Comparison of ENCODE assay signal across 22 mouse cellular contexts in genomic region chr10:111097245-111097644, GRCm38 (mm10).
DNase-seq lines count a peak whose midpoint lies in the region; ATAC-seq and TF ChIP-seq lines count a peak whose summit lies in the region.
"Had no signal": no experiment of that assay in that cellular context is flagged by ENCODE, and none has a peak within 500 bp of the region (broad histone marks: within the 10 kb centered on the region; RNA-seq: fewer than 3 reads in every experiment).

No protein-coding gene starts in this region.

- H3K27ac ChIP-seq in forebrain, embryonic 14.5 days (ENCODE audit: low read depth, low read length) = no peak overlapping the region
- H3K27ac ChIP-seq in forebrain, embryonic 12.5 days = no peak overlapping the region
- no peak overlapping the region for H3K27ac ChIP-seq in hindbrain, embryonic 14.5 days
- no peak overlapping the region for H3K27ac ChIP-seq in hindbrain, embryonic 10.5 days
- H3K27ac ChIP-seq in forebrain, postnatal 0 days (ENCODE audit: low read depth, low read length) = no peak overlapping the region
- H3K27ac ChIP-seq: embryonic facial prominence, embryonic 15.5 days; gastrocnemius, adult 2 months; hindbrain, embryonic 15.5 days had no signal

- no peak for TF ChIP-seq POLR2A in brain, embryonic 14.5 days (IDR thresholded peaks at IDR 0.05; ENCODE audit: borderline replicate concordance, extremely low read depth, insufficient read depth, insufficient read length, poor library complexity, severe bottlenecking)

- no peak for TF ChIP-seq CTCF in brain, embryonic 14.5 days (IDR thresholded peaks at IDR 0.05; ENCODE audit: borderline replicate concordance, extremely low read depth, insufficient read depth, insufficient read length)
- no peak for TF ChIP-seq CTCF in forebrain, postnatal 0 days (IDR thresholded peaks at IDR 0.05; ENCODE audit: low read depth)

- intact Hi-C loops in left cerebral cortex, postnatal 25 days (cut with DNase I) = no loop called here

- H3K9ac ChIP-seq in forebrain, embryonic 14.5 days (ENCODE audit: low read length) = no peak overlapping the region
- no peak overlapping the region for H3K9ac ChIP-seq in forebrain, embryonic 12.5 days
- no peak overlapping the region for H3K9ac ChIP-seq in hindbrain, embryonic 14.5 days
- H3K9ac ChIP-seq in forebrain, postnatal 0 days = no peak overlapping the region
- H3K9ac ChIP-seq: embryonic facial prominence, embryonic 15.5 days; heart, embryonic 12.5 days; hindbrain, embryonic 15.5 days had no signal

- peaks cover 14% of the 10 kb centered on the region for H3K4me1 ChIP-seq in forebrain, embryonic 14.5 days (ENCODE audit: control insufficient read depth, insufficient read depth, low read length)
- peaks cover 23% of the 10 kb centered on the region for H3K4me1 ChIP-seq in forebrain, embryonic 12.5 days
- peaks cover 12% of the 10 kb centered on the region for H3K4me1 ChIP-seq in hindbrain, embryonic 14.5 days (replicated peaks; ENCODE audit: control insufficient read depth, insufficient read depth, low read length)
- H3K4me1 ChIP-seq in hindbrain, embryonic 10.5 days (replicated peaks) = peaks cover 24% of the 10 kb centered on the region
- peaks cover 7% of the 10 kb centered on the region for H3K4me1 ChIP-seq in forebrain, postnatal 0 days (ENCODE audit: insufficient read depth)

- no peak overlapping the region for H3K4me2 ChIP-seq in forebrain, embryonic 14.5 days (ENCODE audit: low read length)
- no peak overlapping the region for H3K4me2 ChIP-seq in forebrain, embryonic 12.5 days
- H3K4me2 ChIP-seq in hindbrain, embryonic 14.5 days (replicated peaks) = no peak overlapping the region
- H3K4me2 ChIP-seq in forebrain, postnatal 0 days (ENCODE audit: low read depth) = no peak overlapping the region
- H3K4me2 ChIP-seq: embryonic facial prominence, embryonic 15.5 days; heart, embryonic 12.5 days; hindbrain, embryonic 15.5 days had no signal

- peak; percentile 40; the same call in 1 of the 2 replicates for ATAC-seq in forebrain, embryonic 14.5 days
- no peak for ATAC-seq in forebrain, embryonic 12.5 days (ENCODE audit: low FRiP score)
- ATAC-seq in hindbrain, embryonic 14.5 days (ENCODE audit: low FRiP score) = peak; percentile 61
- peak; percentile 54; the same call in 1 of the 2 replicates for ATAC-seq in forebrain, postnatal 0 days

- no peaks in the 10 kb centered on the region for H3K27me3 ChIP-seq in forebrain, embryonic 14.5 days (replicated peaks; ENCODE audit: control insufficient read depth, insufficient read depth, low read length)
- H3K27me3 ChIP-seq in forebrain, embryonic 12.5 days = no peaks in the 10 kb centered on the region
- H3K27me3 ChIP-seq in hindbrain, embryonic 14.5 days (ENCODE audit: control insufficient read depth, insufficient read depth, low read length) = no peaks in the 10 kb centered on the region
- no peaks in the 10 kb centered on the region for H3K27me3 ChIP-seq in hindbrain, embryonic 10.5 days (ENCODE audit: insufficient read depth, poor library complexity, severe bottlenecking)
- no peaks in the 10 kb centered on the region for H3K27me3 ChIP-seq in forebrain, postnatal 0 days (ENCODE audit: insufficient read depth, low read length)
- H3K27me3 ChIP-seq: CH12.LX; embryonic facial prominence, embryonic 15.5 days; heart, embryonic 12.5 days; hindbrain, embryonic 15.5 days had no signal

- WGBS in forebrain, embryonic 14.5 days = 33% methylated on average over 5 of the region's 5 CpGs
- 39% methylated on average over 5 of the region's 5 CpGs for WGBS in forebrain, embryonic 12.5 days
- 38% methylated on average over 5 of the region's 5 CpGs for WGBS in hindbrain, embryonic 14.5 days
- 70% methylated on average over 5 of the region's 5 CpGs for WGBS in hindbrain, embryonic 10.5 days
- 28% methylated on average over 5 of the region's 5 CpGs for WGBS in forebrain, postnatal 0 days

- H3K4me3 ChIP-seq in forebrain, embryonic 14.5 days (ENCODE audit: low read depth, low read length) = no peak overlapping the region
- H3K4me3 ChIP-seq in forebrain, embryonic 12.5 days (replicated peaks) = no peak overlapping the region
- no peak overlapping the region for H3K4me3 ChIP-seq in hindbrain, embryonic 14.5 days (replicated peaks; ENCODE audit: low read length)
- H3K4me3 ChIP-seq in hindbrain, embryonic 10.5 days = no peak overlapping the region
- H3K4me3 ChIP-seq in forebrain, postnatal 0 days (ENCODE audit: low read depth, low read length) = no peak overlapping the region
- H3K4me3 ChIP-seq: embryonic facial prominence, embryonic 15.5 days; erythroblast, embryonic 14.5 days; gastrocnemius, adult 2 months; heart, embryonic 12.5 days; hindbrain, embryonic 15.5 days had no signal

- no peaks in the 10 kb centered on the region for H3K9me3 ChIP-seq in forebrain, embryonic 14.5 days (replicated peaks; ENCODE audit: control insufficient read depth, low read length)
- no peaks in the 10 kb centered on the region for H3K9me3 ChIP-seq in forebrain, embryonic 12.5 days
- no peaks in the 10 kb centered on the region for H3K9me3 ChIP-seq in hindbrain, embryonic 14.5 days (ENCODE audit: control insufficient read depth, low read length)
- H3K9me3 ChIP-seq in hindbrain, embryonic 10.5 days = no peaks in the 10 kb centered on the region
- H3K9me3 ChIP-seq in forebrain, postnatal 0 days (ENCODE audit: low read length) = no peaks in the 10 kb centered on the region
- H3K9me3 ChIP-seq: embryonic facial prominence, embryonic 15.5 days; heart, embryonic 12.5 days; hindbrain, embryonic 15.5 days had no signal

- DNase-seq in forebrain, embryonic 14.5 days (ENCODE audit: low spot score) = peak; percentile 43
- DNase-seq in hindbrain, embryonic 14.5 days (ENCODE audit: low spot score) = no peak
- no peak for DNase-seq in hindbrain, embryonic 10.5 days (ENCODE audit: low spot score)
- DNase-seq in brain, embryonic 14.5 days (ENCODE audit: low read depth) = peak; percentile 71
- DNase-seq in forebrain, postnatal 0 days = no peak
- DNase-seq in ovary, postnatal 36 days (ENCODE audit: low spot score) = no peak
- no peak for DNase-seq in left cerebral cortex, postnatal 25 days (ENCODE audit: low spot score in 2 of 2)
- DNase-seq: adrenal gland, adult 8-10 months; cerebellum, adult 11-12 months; cerebellum, adult 9-10 months; cerebellum, postnatal 25 days; gastrocnemius, adult 2 months; gastrocnemius, postnatal 25 days; heart, postnatal 36 days; kidney, adult 11 months; kidney, adult 9 months had no signal

- no peaks in the 10 kb centered on the region for H3K36me3 ChIP-seq in forebrain, embryonic 14.5 days (ENCODE audit: control insufficient read depth, insufficient read depth, low read length)
- no peaks in the 10 kb centered on the region for H3K36me3 ChIP-seq in forebrain, embryonic 12.5 days (replicated peaks)
- H3K36me3 ChIP-seq in hindbrain, embryonic 14.5 days (replicated peaks; ENCODE audit: control insufficient read depth, insufficient read depth) = no peaks in the 10 kb centered on the region
- H3K36me3 ChIP-seq in hindbrain, embryonic 10.5 days = no peaks in the 10 kb centered on the region
- H3K36me3 ChIP-seq in forebrain, postnatal 0 days (ENCODE audit: insufficient read depth) = no peaks in the 10 kb centered on the region
- H3K36me3 ChIP-seq: embryonic facial prominence, embryonic 15.5 days; heart, embryonic 12.5 days; hindbrain, embryonic 15.5 days had no signal

Comparison
In these comparisons a context has a peak if more than half of its experiments do, and no peak if none do; other contexts are left out.
1. DNase-seq: peak in forebrain, embryonic 14.5 days (single experiment) and brain, embryonic 14.5 days (single experiment); none in hindbrain, embryonic 14.5 days (single experiment), hindbrain, embryonic 10.5 days (single experiment), forebrain, postnatal 0 days (single experiment), ovary, postnatal 36 days (single experiment) and left cerebral cortex, postnatal 25 days (0 of 2).